Mouse (Mus musculus) liver, postnatal 0 days (tissue): ENCODE measurements around the gene Cltc. TPM values are rescaled to one million over a fixed set of nuclear protein-coding genes. Genes with fewer than 3 reads are reported as not detected.
"Not testable (repeated sequence)": the region's sequence is repeated elsewhere in the genome, so short reads cannot be mapped to it uniquely, and the experiment has no call there.

Experiments
- ATAC-seq: fragments of 200-750 bp; cut with Nextera tagmentation; 2 replicates; pipeline ENCODE4 v1.8.0; 2017; ENCODE audit warnings: mild to moderate bottlenecking, moderate library complexity
- DNase-seq: peaks from one replicate; pipeline ENCODE4 v3.0.0-alpha.2; 2016
- H3K27ac ChIP-seq: fragments of 300-500 bp; sonication (generic); 2 replicates; pipeline ENCODE4 v1.5.1; 2014; ENCODE audit warnings: antibody characterized with exemption, moderate library complexity, mild to moderate bottlenecking, low read depth
- H3K27me3 ChIP-seq: fragments of 300-500 bp; sonication (generic); 2 replicates; pipeline ENCODE4 v1.6.1; 2014; ENCODE audit warnings: low read length, control low read depth, mixed read lengths; ENCODE audit not compliant: insufficient read depth
- H3K36me3 ChIP-seq: fragments of 300-500 bp; sonication (generic); replicated peaks from 2 replicates; pipeline ENCODE4 v1.6.1; 2014; ENCODE audit warnings: mild to moderate bottlenecking, control low read depth, low read length, moderate library complexity, mixed read lengths; ENCODE audit not compliant: insufficient read depth
- H3K4me1 ChIP-seq: fragments of 300-500 bp; sonication (generic); 2 replicates; pipeline ENCODE4 v1.6.1; 2014; ENCODE audit warnings: antibody characterized with exemption, mild to moderate bottlenecking, control low read depth; ENCODE audit not compliant: insufficient read depth
- H3K4me2 ChIP-seq: fragments of 300-500 bp; sonication (generic); 2 replicates; pipeline ENCODE4 v1.6.1; 2014; ENCODE audit warnings: low read depth, mild to moderate bottlenecking, low read length, moderate library complexity, mixed read lengths
- H3K4me3 ChIP-seq: fragments of 300-500 bp; sonication (generic); 2 replicates; pipeline ENCODE4 v1.5.1; 2014; ENCODE audit warnings: low read depth, low read length
- H3K9ac ChIP-seq: fragments of 300-500 bp; sonication (generic); replicated peaks from 2 replicates; pipeline ENCODE4 v1.6.1; 2014; ENCODE audit warnings: mild to moderate bottlenecking, moderate library complexity
- H3K9me3 ChIP-seq: fragments of 300-500 bp; sonication (generic); 2 replicates; pipeline ENCODE4 v1.6.1; 2016; ENCODE audit warnings: mild to moderate bottlenecking, control low read depth, low read length, mixed read lengths
- CTCF ChIP-seq: sonication (generic); IDR thresholded peaks from 2 replicates; pipeline ENCODE4 v1.5.1; 2016; ENCODE audit warnings: antibody characterized with exemption, low read depth
- EP300 ChIP-seq: IDR thresholded peaks from 2 replicates; pipeline ENCODE4 v1.6.1; 2016; ENCODE audit warnings: antibody characterized with exemption, low read depth, mild to moderate bottlenecking
- WGBS: fragments of 180-500 bp; shearing (Covaris S2); extraction: QIAGEN DNeasy Blood & Tissue Kit; methylation state at CpG from one replicate; pipeline ENCODE4 v1.1.7; 2014; ENCODE audit not compliant: insufficient replicate concordance; 5-methylcytosine and 5-hydroxymethylcytosine counted together
- polyA plus RNA-seq: library from polyadenylated mRNA; unstranded; fragments of >200 nt; fragmentation: Nextera tagmentation; extraction: Ambion mirVana; gene quantifications from 2 replicates; pipeline ENCODE4 v1.2.1, GENCODE M21; 2015

Gene Cltc
- polyA plus RNA-seq, 1 experiment from 2014 or later: 42.4 TPM

GRCm38 (mm10) chr11:86742605-86743004 lies 14.8 kb downstream of the Cltc start:
- DNase-seq (peak; percentile 53), ATAC-seq (peak; percentile 99)
- peak overlapping the region; percentile 80 for H3K27ac ChIP-seq
- TF ChIP-seq CTCF (no peak), EP300 (peak; percentile 99)
- peaks cover 68% of the 10 kb centered on the region for H3K4me1 ChIP-seq
- WGBS: 25% methylated on average over 2 of the region's 2 CpGs
- no peak overlapping the region; the same call in 1 of the 2 replicates for H3K9ac ChIP-seq
- H3K4me2 ChIP-seq: peak overlapping the region; percentile 61
- no peaks in the 10 kb centered on the region for H3K36me3 ChIP-seq
- no peaks in the 10 kb centered on the region for H3K9me3 ChIP-seq
- no peaks in the 10 kb centered on the region for H3K27me3 ChIP-seq
- H3K4me3 ChIP-seq: peak overlapping the region; percentile 17; the same call in 1 of the 2 replicates

GRCm38 (mm10) chr11:86741505-86741904 lies 15.9 kb downstream of the Cltc start:
- Histone ChIP-seq H3K27me3 (no peaks in the 10 kb centered on the region), H3K4me1 (peaks cover 70% of the 10 kb centered on the region), H3K9me3 (no peaks in the 10 kb centered on the region), H3K9ac (no peak overlapping the region), H3K4me2 (peak overlapping the region; percentile 41; the same call in 1 of the 2 replicates), H3K27ac (peak overlapping the region; percentile 80), H3K4me3 (no peak overlapping the region), H3K36me3 (peaks cover 3% of the 10 kb centered on the region; the same call in 1 of the 2 replicates)
- 63% methylated on average over 5 of the region's 5 CpGs for WGBS
- TF ChIP-seq CTCF (no peak), EP300 (no peak)
- no peak for ATAC-seq
- DNase-seq: no peak

GRCm38 (mm10) chr11:86739470-86739869 lies 17.9 kb downstream of the Cltc start:
- H3K27ac ChIP-seq: peak overlapping the region; percentile 45
- WGBS: 51% methylated on average over 2 of the region's 2 CpGs
- no peak for TF ChIP-seq EP300
- TF ChIP-seq CTCF: no peak

GRCm38 (mm10) chr11:86738956-86739355 lies 18.4 kb downstream of the Cltc start:
- DNase-seq: no peak
- H3K4me2 ChIP-seq: peak overlapping the region; percentile 38; the same call in 1 of the 2 replicates
- H3K9ac ChIP-seq: no peak overlapping the region; the same call in 1 of the 2 replicates
- H3K27me3 ChIP-seq: no peaks in the 10 kb centered on the region
- no peaks in the 10 kb centered on the region for H3K9me3 ChIP-seq
- H3K27ac ChIP-seq: peak overlapping the region; percentile 45
- no peak overlapping the region for H3K4me3 ChIP-seq
- 65% methylated on average over 1 of the region's 1 CpGs for WGBS
- TF ChIP-seq EP300 (no peak), CTCF (no peak)
- no peak for ATAC-seq
- H3K36me3 ChIP-seq: peaks cover 21% of the 10 kb centered on the region
- H3K4me1 ChIP-seq: peaks cover 51% of the 10 kb centered on the region

More at GRCm38 (mm10) chr11:86739470-86739869, 17.9 kb downstream of the Cltc start:
- Histone ChIP-seq H3K9ac (no peak overlapping the region; the same call in 1 of the 2 replicates), H3K4me2 (peak overlapping the region; percentile 38), H3K36me3 (peaks cover 16% of the 10 kb centered on the region), H3K4me3 (no peak overlapping the region), H3K27me3 (no peaks in the 10 kb centered on the region), H3K9me3 (no peaks in the 10 kb centered on the region), H3K4me1 (peaks cover 52% of the 10 kb centered on the region)
- DNase-seq (no peak), ATAC-seq (no peak)

- not testable (repeated sequence) for ATAC-seq
Observed at GRCm38 (mm10) chr11:86738308-86738707, 19.1 kb downstream of the Cltc start.

GRCm38 (mm10) chr11:86737301-86738000 lies 19.9 kb downstream of the Cltc start:
- no peaks in the 10 kb centered on the region for H3K27me3 ChIP-seq
- DNase-seq: peak; percentile 54
- no peak overlapping the region for H3K4me2 ChIP-seq
- WGBS: 60% methylated on average over 8 of the region's 8 CpGs
- H3K36me3 ChIP-seq: peaks cover 29% of the 10 kb centered on the region
- no peak overlapping the region for H3K4me3 ChIP-seq
- ATAC-seq: peak; percentile 39; the same call in 1 of the 2 replicates
- H3K4me1 ChIP-seq: peaks cover 39% of the 10 kb centered on the region
- no peaks in the 10 kb centered on the region for H3K9me3 ChIP-seq
- no peak overlapping the region for H3K27ac ChIP-seq
- H3K9ac ChIP-seq: no peak overlapping the region
- TF ChIP-seq EP300: no peak
- no peak for TF ChIP-seq CTCF

More at GRCm38 (mm10) chr11:86738308-86738707, 19.1 kb downstream of the Cltc start:
- not testable (repeated sequence) for H3K9me3 ChIP-seq, DNase-seq, H3K27me3 ChIP-seq, H3K4me3 ChIP-seq, H3K9ac ChIP-seq, H3K4me2 ChIP-seq
- H3K27ac ChIP-seq: 0 out of 2 replicates have a peak overlapping the region, but pooled peaks have one; percentile 45
- WGBS: 89% methylated on average over 1 of the region's 1 CpGs
- H3K4me1 ChIP-seq: peaks cover 45% of the 10 kb centered on the region
- TF ChIP-seq CTCF: peak; percentile 41
- peaks cover 27% of the 10 kb centered on the region for H3K36me3 ChIP-seq
